Mouse (Mus musculus) heart, adult 2 months (tissue): ENCODE measurements around the gene Mepce.

Source experiments
- CTCF ChIP-seq: fragments of 200-600 bp; IDR thresholded peaks from 2 replicates; pipeline ENCODE4 v1.8.1; 2022; ENCODE audit warnings: antibody characterized with exemption, mild to moderate bottlenecking, moderate library complexity
- EP300 ChIP-seq: fragments of 200-500 bp; IDR thresholded peaks from 2 replicates; pipeline ENCODE4 v1.6.1; 2011; ENCODE audit warnings: low read depth, low read length, control low read depth; ENCODE audit not compliant: insufficient read depth
- POLR2A ChIP-seq: fragments of 200-500 bp; IDR thresholded peaks from 2 replicates; pipeline ENCODE4 v1.6.1; 2011; ENCODE audit warnings: mild to moderate bottlenecking, low read depth, low read length, control low read depth; ENCODE audit not compliant: insufficient read depth

- TF ChIP-seq POLR2A: no peak
- TF ChIP-seq CTCF: no peak
- TF ChIP-seq EP300: no peak
These were observed 50.0 kb downstream of the Mepce start for GRCm38 (mm10) chr5:137737400-137737940.
